In genomic region chrX:23476868-23477267, GRCm38 (mm10) we compare ENCODE assay signal across 31 mouse cellular contexts.
"Had no signal": no experiment of that assay in that cellular context is flagged by ENCODE, and none has a peak within 500 bp of the region (broad histone marks: within the 10 kb centered on the region; RNA-seq: fewer than 3 reads in every experiment).

No protein-coding gene starts in this region.

- H3K36me3 ChIP-seq: limb, embryonic 10.5 days; limb, embryonic 12.5 days; limb, embryonic 13.5 days; limb, embryonic 15.5 days; liver, embryonic 12.5 days; liver, embryonic 13.5 days; liver, embryonic 15.5 days; lung, embryonic 15.5 days; midbrain, embryonic 10.5 days; midbrain, embryonic 12.5 days; midbrain, embryonic 13.5 days; midbrain, embryonic 15.5 days; neural tube, embryonic 12.5 days had no signal

- H3K4me2 ChIP-seq: limb, embryonic 12.5 days; limb, embryonic 13.5 days; limb, embryonic 15.5 days; liver, embryonic 11.5 days; liver, embryonic 12.5 days; liver, embryonic 13.5 days; liver, embryonic 15.5 days; lung, embryonic 15.5 days; midbrain, embryonic 11.5 days; midbrain, embryonic 12.5 days; midbrain, embryonic 13.5 days; midbrain, embryonic 15.5 days; neural tube, embryonic 12.5 days had no signal

- H3K27ac ChIP-seq: left cerebral cortex, adult 2 months; limb, embryonic 10.5 days; limb, embryonic 12.5 days; limb, embryonic 13.5 days; limb, embryonic 15.5 days; liver, embryonic 12.5 days; liver, embryonic 13.5 days; liver, embryonic 14.5 days; liver, embryonic 15.5 days; lung, embryonic 15.5 days; macrophage; midbrain, embryonic 10.5 days; midbrain, embryonic 12.5 days; midbrain, embryonic 13.5 days; midbrain, embryonic 15.5 days; neural tube, embryonic 12.5 days had no signal

- H3K4me1 ChIP-seq: limb, embryonic 10.5 days; limb, embryonic 12.5 days; limb, embryonic 13.5 days; limb, embryonic 15.5 days; liver, embryonic 12.5 days; liver, embryonic 13.5 days; liver, embryonic 15.5 days; lung, embryonic 15.5 days; megakaryocyte, embryonic 14.5 days; midbrain, embryonic 10.5 days; midbrain, embryonic 12.5 days; midbrain, embryonic 13.5 days; midbrain, embryonic 15.5 days; neural tube, embryonic 12.5 days had no signal

- DNase-seq: left cerebral cortex, postnatal 4 days; liver; liver, embryonic 13.5 days; liver, postnatal 0 days; lung, adult 18-20 months; lung, adult 2 months; lung, postnatal 10 days; lung, postnatal 14 days; lung, postnatal 4 days; midbrain, embryonic 14.5 days had no signal

- H3K9me3 ChIP-seq: limb, embryonic 10.5 days; limb, embryonic 12.5 days; limb, embryonic 13.5 days; limb, embryonic 15.5 days; liver, embryonic 12.5 days; liver, embryonic 13.5 days; liver, embryonic 15.5 days; lung, embryonic 15.5 days; megakaryocyte, embryonic 14.5 days; midbrain, embryonic 10.5 days; midbrain, embryonic 12.5 days; midbrain, embryonic 13.5 days; midbrain, embryonic 15.5 days; neural tube, embryonic 12.5 days had no signal

- ATAC-seq: liver, embryonic 12.5 days; liver, postnatal 0 days; lung, postnatal 0 days; midbrain, embryonic 13.5 days; midbrain, embryonic 15.5 days; midbrain, embryonic 16.5 days had no signal

- H3K27me3 ChIP-seq: limb, embryonic 12.5 days; limb, embryonic 13.5 days; limb, embryonic 15.5 days; liver, embryonic 12.5 days; liver, embryonic 13.5 days; liver, embryonic 15.5 days; lung, embryonic 15.5 days; megakaryocyte, embryonic 14.5 days; midbrain, embryonic 12.5 days; midbrain, embryonic 13.5 days; midbrain, embryonic 15.5 days; neural tube, embryonic 12.5 days had no signal

- H3K9ac ChIP-seq: limb, embryonic 12.5 days; limb, embryonic 13.5 days; limb, embryonic 15.5 days; liver, embryonic 12.5 days; liver, embryonic 13.5 days; liver, embryonic 14.5 days; liver, embryonic 15.5 days; liver, postnatal 0 days; lung, embryonic 15.5 days; midbrain, embryonic 12.5 days; midbrain, embryonic 13.5 days; midbrain, embryonic 15.5 days; neural tube, embryonic 12.5 days had no signal

- H3K4me3 ChIP-seq: left cerebral cortex, adult 2 months; limb, embryonic 10.5 days; limb, embryonic 12.5 days; limb, embryonic 13.5 days; limb, embryonic 15.5 days; liver, embryonic 12.5 days; liver, embryonic 13.5 days; liver, embryonic 15.5 days; lung, embryonic 15.5 days; megakaryocyte, embryonic 14.5 days; midbrain, embryonic 10.5 days; midbrain, embryonic 12.5 days; midbrain, embryonic 13.5 days; midbrain, embryonic 15.5 days; myocyte; neural tube, embryonic 12.5 days had no signal
